Mouse (Mus musculus) monocyte, adult 2 months (primary cell): ENCODE data around the gene Rnase12.
A peak's percentile ranks its signal among the peaks of the same experiment; 100 is the strongest.

Source experiments
- DNase-seq, 2 experiments: peaks; one replicate each; pipeline ENCODE4 v3.0.0; 2022; ENCODE audit warnings: low spot score in 2 of 2, low read depth in 1 of 2

Gene Rnase12

GRCm38 (mm10) chr14:51057401-51057831 is at the start of gene Rnase12:
Gene Rnase12 (minus strand): TSS chr14:51057661.
- DNase-seq, result no peak

- no peak for DNase-seq
Measured at GRCm38 (mm10) chr14:51106449-51106967, 49.0 kb upstream of the Rnase12 start.

- no peak for DNase-seq
Measured at GRCm38 (mm10) chr14:51104366-51104765, 46.9 kb upstream of the Rnase12 start.

- DNase-seq, result peak in 1 of 2 experiments; percentile 48
Measured at GRCm38 (mm10) chr14:51103217-51103616, 45.8 kb upstream of the Rnase12 start.

- DNase-seq, result no peak
Measured at GRCm38 (mm10) chr14:51101284-51101683, 43.8 kb upstream of the Rnase12 start.

- no peak for DNase-seq
Measured at GRCm38 (mm10) chr14:51098921-51099320, 41.5 kb upstream of the Rnase12 start.

GRCm38 (mm10) chr14:51098300-51098699 is 40.8 kb upstream of the Rnase12 start:
- DNase-seq, result peak in 1 of 2 experiments; percentile 54

GRCm38 (mm10) chr14:51095736-51096524 is 38.5 kb upstream of the Rnase12 start:
- DNase-seq, result no peak

- DNase-seq, result no peak
Measured at GRCm38 (mm10) chr14:51094921-51095320, 37.5 kb upstream of the Rnase12 start.

- no peak for DNase-seq
Measured at GRCm38 (mm10) chr14:51094096-51094875, 36.8 kb upstream of the Rnase12 start.

GRCm38 (mm10) chr14:51093496-51093895 is 36.0 kb upstream of the Rnase12 start:
- no peak for DNase-seq

GRCm38 (mm10) chr14:51092073-51092620 is 34.7 kb upstream of the Rnase12 start:
- DNase-seq, result no peak

GRCm38 (mm10) chr14:51090921-51091900 is 33.8 kb upstream of the Rnase12 start, which contains the start of the genes Rnase4 and Ang:
Gene Rnase4 (plus strand): TSS chr14:51091077.
Gene Ang (plus strand): TSS chr14:51091150.
- DNase-seq, result peak in 1 of 2 experiments; percentile 14

- DNase-seq, result peak; percentile 55 to 80
Measured at GRCm38 (mm10) chr14:51090077-51090781, 32.8 kb upstream of the Rnase12 start.

- DNase-seq, result peak in 1 of 2 experiments; percentile 19
Measured at GRCm38 (mm10) chr14:51089674-51090076, 32.2 kb upstream of the Rnase12 start.

GRCm38 (mm10) chr14:51088970-51089673 is 31.7 kb upstream of the Rnase12 start:
- peak; percentile 92 to 96 for DNase-seq

- peak in 1 of 2 experiments; percentile 71 for DNase-seq
Measured at GRCm38 (mm10) chr14:51088166-51088969, 30.9 kb upstream of the Rnase12 start.

GRCm38 (mm10) chr14:51087762-51088161 is 30.3 kb upstream of the Rnase12 start:
- DNase-seq, result no peak
